Mouse (Mus musculus): Measurements from ENCODE around the gene Itga3. TPM values are rescaled to one million over a fixed set of nuclear protein-coding genes. Genes with fewer than 3 reads are reported as not detected.

Itga3 gene
- total and polyA plus RNA-seq, 3 experiments = not detected

DNA sequence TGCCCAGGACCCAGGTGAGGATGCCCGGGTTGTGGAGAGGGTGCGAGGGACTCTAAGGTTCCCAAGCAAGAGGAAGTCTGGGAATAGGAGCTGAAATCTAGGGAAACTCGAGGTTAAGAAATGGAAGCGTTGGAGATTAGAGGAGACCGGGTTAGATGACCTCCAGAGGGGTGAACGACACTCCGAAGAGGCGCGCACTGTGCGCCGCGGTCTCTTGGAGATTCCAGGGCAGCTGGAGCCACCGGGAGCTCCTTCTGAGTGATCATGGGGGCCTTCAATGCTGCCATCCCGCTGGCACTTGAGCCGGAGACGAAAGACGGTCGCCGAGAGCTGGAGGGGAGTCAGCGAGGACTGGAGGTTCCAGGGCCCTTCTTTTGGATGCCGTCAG, 44.0 kb upstream of the Itga3 start:
- H3K4me1 ChIP-seq (ENCODE audit: control insufficient read depth in 1 of 2, insufficient read depth in 2 of 2, low read length in 2 of 2) = no peaks in the 10 kb centered on the region
- H3K36me3 ChIP-seq (ENCODE audit: control insufficient read depth in 1 of 2, insufficient read depth in 2 of 2, low read length in 2 of 2) = no peaks in the 10 kb centered on the region
- DNase-seq (ENCODE audit: low read depth, low spot score) = no peak
- H3K4me3 ChIP-seq (ENCODE audit: control insufficient read depth in 1 of 2, insufficient read depth in 1 of 2, low read depth in 2 of 2, low read length in 2 of 2) = no peak overlapping the region
- no peak overlapping the region for H3K27ac ChIP-seq (ENCODE audit: control insufficient read depth, low read depth, low read length)
- peaks cover 2 to 6% of the 10 kb centered on the region in 2 experiments; a peak in 3 of 4 replicates for H3K27me3 ChIP-seq (ENCODE audit: control insufficient read depth in 1 of 2, insufficient read depth in 2 of 2, low read length in 2 of 2)
- TF ChIP-seq TCF12 (IDR thresholded peaks at IDR 0.05; ENCODE audit: low read depth, low read length) (no peak), POLR2A (IDR thresholded peaks at IDR 0.05; ENCODE audit: control insufficient read depth in 1 of 2, insufficient read depth in 1 of 2, low read depth in 1 of 2, low read length in 2 of 2, poor library complexity in 1 of 2) (no peak), ELF1 (IDR thresholded peaks at IDR 0.05; ENCODE audit: low read depth, low read length) (no peak), SMC3 (IDR thresholded peaks at IDR 0.05; ENCODE audit: low read depth, low read length) (no peak), MAX (IDR thresholded peaks at IDR 0.05; ENCODE audit: low read length) (no peak), MAFK (IDR thresholded peaks at IDR 0.05; ENCODE audit: borderline replicate concordance, low read depth, low read length) (no peak), GATA1 (IDR thresholded peaks at IDR 0.05; ENCODE audit: low read depth, low read length) (no peak), RAD21 (IDR thresholded peaks at IDR 0.05; ENCODE audit: low read depth, low read length) (no peak), CHD2 (IDR thresholded peaks at IDR 0.05; ENCODE audit: low read length) (no peak), HCFC1 (IDR thresholded peaks at IDR 0.05; ENCODE audit: low read depth, low read length) (no peak), RCOR1 (IDR thresholded peaks at IDR 0.05; ENCODE audit: low read depth, low read length) (no peak), KAT2A (conservative IDR thresholded peaks at IDR 0.05; ENCODE audit: low read depth, low read length) (no peak), UBTF (IDR thresholded peaks at IDR 0.05; ENCODE audit: borderline replicate concordance, insufficient read depth, low read depth, low read length) (no peak), ZMIZ1 (IDR thresholded peaks at IDR 0.05; ENCODE audit: low read depth, low read length) (no peak), EP300 (IDR thresholded peaks at IDR 0.05; ENCODE audit: low read depth in 1 of 2, low read length in 2 of 2) (no peak), BHLHE40 (IDR thresholded peaks at IDR 0.05; ENCODE audit: borderline replicate concordance, low read depth, low read length) (no peak)
- H3K79me2 ChIP-seq (ENCODE audit: control insufficient read depth, insufficient read depth, low read length, poor library complexity) = no peaks in the 10 kb centered on the region
- no peak overlapping the region for H3K9ac ChIP-seq (ENCODE audit: control insufficient read depth, low read depth, low read length, poor library complexity, severe bottlenecking)
- H3K9me3 ChIP-seq (replicated peaks; ENCODE audit: insufficient read depth, low read length) = no peaks in the 10 kb centered on the region

DNA sequence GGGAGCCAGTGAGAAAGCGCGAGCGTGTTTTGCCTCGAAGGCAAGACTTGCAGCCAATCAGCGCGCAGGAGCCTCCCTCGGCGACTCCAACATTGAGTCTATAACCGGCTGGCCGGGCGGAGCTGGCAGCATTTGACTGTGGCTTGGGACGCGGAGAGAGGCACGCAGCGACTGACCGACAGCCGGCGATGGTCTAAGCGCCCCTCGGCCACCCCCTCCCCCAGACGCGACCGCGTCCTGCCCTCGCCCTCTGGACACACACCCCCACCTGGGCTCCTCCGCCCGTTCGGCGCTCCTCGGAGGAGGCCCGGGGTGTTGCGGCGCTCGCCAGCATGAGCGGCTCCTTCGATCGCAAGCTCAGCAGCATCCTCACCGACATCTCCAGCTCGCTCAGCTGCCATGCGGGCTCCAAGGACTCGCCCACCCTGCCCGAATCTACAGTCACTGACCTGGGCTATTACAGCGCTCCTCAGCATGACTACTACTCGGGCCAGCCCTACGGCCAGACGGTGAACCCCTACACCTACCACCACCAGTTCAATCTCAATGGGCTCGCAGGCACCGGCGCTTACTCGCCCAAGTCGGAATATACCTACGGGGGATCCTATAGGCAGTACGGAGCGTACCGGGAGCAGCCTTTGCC, 43.5 kb upstream of the Itga3 start, which contains the start of gene Dlx3:
Dlx3 (plus strand) TSS at position 130 of the 643 bp plus-strand sequence.
- TF ChIP-seq JUND (IDR thresholded peaks at IDR 0.05; ENCODE audit: low read depth, low read length) (no peak), RCOR1 (IDR thresholded peaks at IDR 0.05; ENCODE audit: low read depth, low read length) (no peak), MEF2A (IDR thresholded peaks at IDR 0.05; ENCODE audit: extremely low read depth, insufficient replicate concordance, low read depth, low read length, poor library complexity, severe bottlenecking) (no peak), ZC3H11A (IDR thresholded peaks at IDR 0.05; ENCODE audit: low read depth, low read length) (no peak), GATA1 (IDR thresholded peaks at IDR 0.05; ENCODE audit: low read depth, low read length) (no peak), SMC3 (IDR thresholded peaks at IDR 0.05; ENCODE audit: low read depth, low read length) (no peak), GABPA (IDR thresholded peaks at IDR 0.05; ENCODE audit: low read depth, low read length) (no peak), USF2 (IDR thresholded peaks at IDR 0.05; ENCODE audit: borderline replicate concordance in 1 of 2, insufficient read depth in 1 of 2, low read depth in 1 of 2, low read length in 2 of 2) (no peak), ZMIZ1 (IDR thresholded peaks at IDR 0.05; ENCODE audit: low read depth, low read length) (no peak)
- Histone ChIP-seq H3K27me3 (ENCODE audit: control insufficient read depth in 1 of 2, insufficient read depth in 2 of 2, low read length in 2 of 2) (peaks cover 4% of the 10 kb centered on the region in 2 experiments; a peak in 3 of 4 replicates), H3K36me3 (ENCODE audit: control insufficient read depth in 1 of 2, insufficient read depth in 2 of 2, low read length in 2 of 2) (no peaks in the 10 kb centered on the region), H3K79me2 (ENCODE audit: control insufficient read depth, insufficient read depth, low read length, poor library complexity) (no peaks in the 10 kb centered on the region), H3K4me1 (ENCODE audit: control insufficient read depth in 1 of 2, insufficient read depth in 2 of 2, low read length in 2 of 2) (no peaks in the 10 kb centered on the region), H3K9me3 (replicated peaks; ENCODE audit: insufficient read depth, low read length) (no peaks in the 10 kb centered on the region), H3K4me3 (ENCODE audit: control insufficient read depth in 1 of 2, insufficient read depth in 1 of 2, low read depth in 2 of 2, low read length in 2 of 2) (no peak within 1 kb of the TSS), H3K27ac (ENCODE audit: control insufficient read depth, low read depth, low read length) (no peak within 1 kb of the TSS), H3K9ac (ENCODE audit: control insufficient read depth, low read depth, low read length, poor library complexity, severe bottlenecking) (no peak within 1 kb of the TSS)
- no peak for DNase-seq (ENCODE audit: low read depth, low spot score)

Measured in MEL (cell line).